Mouse (Mus musculus): ENCODE data around the gene Aebp2. TPM values are rescaled to one million over a fixed set of nuclear protein-coding genes. Genes with fewer than 3 reads are reported as not detected.

Gene Aebp2
- total and polyA plus RNA-seq, 2 experiments from 2014 or later = 5.1 to 29.3 TPM

GRCm38 (mm10) chr6:140624096-140625051 is 1.9 kb downstream of the Aebp2 start:
- peaks cover 13% of the 10 kb centered on the region for H3K4me1 ChIP-seq (ENCODE audit: insufficient read depth, low read length)
- peak overlapping the region; percentile 91 for H3K4me3 ChIP-seq (ENCODE audit: low read length)
- H3K27me3 ChIP-seq (ENCODE audit: insufficient read depth, low read length) = no peaks in the 10 kb centered on the region
- H3K9ac ChIP-seq (replicated peaks; ENCODE audit: low read length) = peak overlapping the region; percentile 95
- H3K27ac ChIP-seq = peak overlapping the region; percentile 95
- under 1% methylated on average over 55 of the region's 80 CpGs for WGBS
- H3K9me3 ChIP-seq (ENCODE audit: low read length) = no peaks in the 10 kb centered on the region
- ATAC-seq (peak; percentile 41), DNase-seq (ENCODE audit: low spot score) (peak; percentile 60)
- no peaks in the 10 kb centered on the region for H3K36me3 ChIP-seq (ENCODE audit: insufficient read depth, low read length)
- peak overlapping the region; percentile 73 for H3K4me2 ChIP-seq (ENCODE audit: low read depth, low read length)
- no peak for TF ChIP-seq CTCF (IDR thresholded peaks at IDR 0.05; ENCODE audit: low read depth)

- H3K36me3 ChIP-seq (ENCODE audit: insufficient read depth, low read length) = no peaks in the 10 kb centered on the region
Observed at GRCm38 (mm10) chr6:140629176-140629859, 6.9 kb downstream of the Aebp2 start.

GRCm38 (mm10) chr6:140630306-140630705 is 7.8 kb downstream of the Aebp2 start:
- Histone ChIP-seq H3K27ac (no peak overlapping the region), H3K4me2 (ENCODE audit: low read depth, low read length) (no peak overlapping the region), H3K27me3 (ENCODE audit: insufficient read depth, low read length) (no peaks in the 10 kb centered on the region), H3K4me3 (ENCODE audit: low read length) (no peak overlapping the region), H3K9me3 (ENCODE audit: low read length) (no peaks in the 10 kb centered on the region), H3K9ac (replicated peaks; ENCODE audit: low read length) (no peak overlapping the region), H3K36me3 (ENCODE audit: insufficient read depth, low read length) (no peaks in the 10 kb centered on the region), H3K4me1 (ENCODE audit: insufficient read depth, low read length) (peaks cover 15% of the 10 kb centered on the region)
- WGBS = 55% methylated on average over 4 of the region's 4 CpGs
- ATAC-seq = no peak
- no peak for TF ChIP-seq CTCF (IDR thresholded peaks at IDR 0.05; ENCODE audit: low read depth)
- DNase-seq (ENCODE audit: low spot score) = no peak

More at GRCm38 (mm10) chr6:140629176-140629859, 6.9 kb downstream of the Aebp2 start:
- Histone ChIP-seq H3K27me3 (ENCODE audit: insufficient read depth, low read length) (no peaks in the 10 kb centered on the region), H3K27ac (no peak overlapping the region), H3K9ac (replicated peaks; ENCODE audit: low read length) (no peak overlapping the region), H3K9me3 (ENCODE audit: low read length) (no peaks in the 10 kb centered on the region), H3K4me3 (ENCODE audit: low read length) (no peak overlapping the region), H3K4me1 (ENCODE audit: insufficient read depth, low read length) (peaks cover 15% of the 10 kb centered on the region), H3K4me2 (ENCODE audit: low read depth, low read length) (no peak overlapping the region)
- no peak for TF ChIP-seq CTCF (IDR thresholded peaks at IDR 0.05; ENCODE audit: low read depth)
- DNase-seq (ENCODE audit: low spot score) = no peak
- 81% methylated on average over 4 of the region's 4 CpGs for WGBS
- ATAC-seq = no peak

- Histone ChIP-seq H3K4me1 (ENCODE audit: insufficient read depth, low read length) (peaks cover 5% of the 10 kb centered on the region; the same call in 1 of the 2 replicates), H3K27me3 (ENCODE audit: insufficient read depth, low read length) (no peaks in the 10 kb centered on the region), H3K9me3 (ENCODE audit: low read length) (no peaks in the 10 kb centered on the region), H3K9ac (replicated peaks; ENCODE audit: low read length) (no peak overlapping the region), H3K27ac (no peak overlapping the region), H3K36me3 (ENCODE audit: insufficient read depth, low read length) (peaks cover 9% of the 10 kb centered on the region; the same call in 1 of the 2 replicates), H3K4me3 (ENCODE audit: low read length) (no peak overlapping the region), H3K4me2 (ENCODE audit: low read depth, low read length) (no peak overlapping the region)
- ATAC-seq (no peak), DNase-seq (ENCODE audit: low spot score) (peak; percentile 16)
- 55% methylated on average over 8 of the region's 8 CpGs for whole genome bisulfite sequencing
- TF ChIP-seq CTCF (IDR thresholded peaks at IDR 0.05; ENCODE audit: low read depth) = no peak
Observed at GRCm38 (mm10) chr6:140633616-140634015, 11.2 kb downstream of the Aebp2 start.

GRCm38 (mm10) chr6:140636290-140636689 is 13.8 kb downstream of the Aebp2 start:
- Histone ChIP-seq H3K36me3 (ENCODE audit: insufficient read depth, low read length) (peaks cover 28% of the 10 kb centered on the region), H3K4me3 (ENCODE audit: low read length) (no peak overlapping the region), H3K9me3 (ENCODE audit: low read length) (no peaks in the 10 kb centered on the region), H3K4me2 (ENCODE audit: low read depth, low read length) (no peak overlapping the region), H3K27me3 (ENCODE audit: insufficient read depth, low read length) (no peaks in the 10 kb centered on the region), H3K4me1 (ENCODE audit: insufficient read depth, low read length) (no peaks in the 10 kb centered on the region), H3K27ac (no peak overlapping the region), H3K9ac (replicated peaks; ENCODE audit: low read length) (no peak overlapping the region)
- DNase-seq (ENCODE audit: low spot score) = no peak
- 92% methylated on average over 4 of the region's 4 CpGs for WGBS
- no peak for ATAC-seq
- no peak for TF ChIP-seq CTCF (IDR thresholded peaks at IDR 0.05; ENCODE audit: low read depth)

- H3K4me1 ChIP-seq (ENCODE audit: insufficient read depth, low read length) = no peaks in the 10 kb centered on the region
- peaks cover 40% of the 10 kb centered on the region for H3K36me3 ChIP-seq (ENCODE audit: insufficient read depth, low read length)
Observed at GRCm38 (mm10) chr6:140642010-140642409, 19.5 kb downstream of the Aebp2 start.

More at GRCm38 (mm10) chr6:140642010-140642409, 19.5 kb downstream of the Aebp2 start:
- Histone ChIP-seq H3K9ac (replicated peaks; ENCODE audit: low read length) (no peak overlapping the region), H3K27ac (no peak overlapping the region), H3K4me2 (ENCODE audit: low read depth, low read length) (no peak overlapping the region), H3K27me3 (ENCODE audit: insufficient read depth, low read length) (no peaks in the 10 kb centered on the region), H3K9me3 (ENCODE audit: low read length) (no peaks in the 10 kb centered on the region), H3K4me3 (ENCODE audit: low read length) (no peak overlapping the region)
- 83% methylated on average over 7 of the region's 7 CpGs for WGBS
- no peak for ATAC-seq
- no peak for TF ChIP-seq CTCF (IDR thresholded peaks at IDR 0.05; ENCODE audit: low read depth)
- no peak for DNase-seq (ENCODE audit: low spot score)
